Mouse (Mus musculus): ENCODE measurements around the gene Gzmg. TPM values are rescaled to one million over a fixed set of nuclear protein-coding genes. Genes with fewer than 3 reads are reported as not detected.
"Not testable (repeated sequence)": the region's sequence is repeated elsewhere in the genome, so short reads cannot be mapped to it uniquely, and the experiment has no call there.

Gzmg gene
- not detected in 2 replicates for polyA plus RNA-seq (2011; ENCODE audit: insufficient read length, low read depth, missing spikeins)

DNA sequence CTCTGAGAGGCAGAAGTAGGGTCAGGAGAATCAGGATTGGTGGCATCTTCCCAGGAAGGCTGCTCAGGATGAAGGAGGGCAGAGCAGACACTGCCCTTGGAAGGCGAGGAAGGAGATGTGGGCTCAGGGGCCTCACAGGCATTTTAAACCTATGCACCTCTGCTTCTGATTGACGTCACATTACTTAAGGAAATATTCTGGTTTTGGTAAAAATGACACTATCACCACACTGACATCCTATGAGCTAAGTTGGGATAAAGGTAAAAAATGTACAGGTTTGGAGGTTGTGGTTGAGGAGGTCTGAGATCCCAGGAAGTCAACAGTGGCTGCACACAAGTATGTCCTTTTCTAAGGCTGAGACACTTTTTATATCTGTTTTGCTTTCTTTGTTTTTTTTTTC is at the start of gene Gzmg:
Gene Gzmg, minus strand, starts transcription at position 101 of the 400 bp plus-strand sequence.
- H3K4me1 ChIP-seq (ENCODE audit: control insufficient read depth, insufficient read depth, low read length); H3K27ac ChIP-seq (ENCODE audit: insufficient read depth, low read length): not testable (repeated sequence)

GRCm38 (mm10) chr14:56205613-56206012 is 46.2 kb upstream of the Gzmg start:
- no peaks in the 10 kb centered on the region for H3K4me1 ChIP-seq (ENCODE audit: control insufficient read depth, insufficient read depth, low read length)
- no peak overlapping the region for H3K4me3 ChIP-seq (ENCODE audit: insufficient read depth, low read length)
- no peak overlapping the region for H3K27ac ChIP-seq (ENCODE audit: insufficient read depth, low read length)
- TF ChIP-seq POLR2A (IDR thresholded peaks at IDR 0.05; ENCODE audit: low read depth, low read length) (no peak), CTCF (IDR thresholded peaks at IDR 0.05; ENCODE audit: borderline replicate concordance, insufficient read depth, low read length) (no peak)

More for the DNA sequence above, at the start of gene Gzmg:
- H3K4me3 ChIP-seq (ENCODE audit: insufficient read depth, low read length): not testable (repeated sequence)

DNA sequence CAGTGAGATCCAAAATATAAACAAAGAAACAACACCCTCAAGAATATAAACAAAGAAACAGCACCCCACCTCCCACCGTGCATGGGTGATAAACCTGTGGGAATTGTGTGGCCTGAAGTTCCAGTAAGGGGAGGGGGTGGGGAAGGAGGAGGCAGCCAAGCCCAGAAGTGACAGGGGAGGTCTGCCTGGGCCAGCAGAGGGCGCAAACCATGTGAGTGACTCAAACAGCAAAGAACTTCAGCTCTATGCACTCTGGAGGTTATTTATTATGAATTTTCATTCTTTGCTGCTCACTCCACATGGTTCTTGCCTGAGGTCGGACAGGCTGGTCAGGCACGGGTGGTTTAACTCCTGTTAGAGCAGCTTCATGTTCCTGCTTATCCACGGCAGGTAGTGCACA is 45.6 kb upstream of the Gzmg start:
- not testable (repeated sequence) for H3K27ac ChIP-seq (ENCODE audit: insufficient read depth, low read length); H3K4me1 ChIP-seq (ENCODE audit: control insufficient read depth, insufficient read depth, low read length); H3K4me3 ChIP-seq (ENCODE audit: insufficient read depth, low read length)
- peak; percentile 67 for TF ChIP-seq CTCF (IDR thresholded peaks at IDR 0.05; ENCODE audit: borderline replicate concordance, insufficient read depth, low read length)

DNA sequence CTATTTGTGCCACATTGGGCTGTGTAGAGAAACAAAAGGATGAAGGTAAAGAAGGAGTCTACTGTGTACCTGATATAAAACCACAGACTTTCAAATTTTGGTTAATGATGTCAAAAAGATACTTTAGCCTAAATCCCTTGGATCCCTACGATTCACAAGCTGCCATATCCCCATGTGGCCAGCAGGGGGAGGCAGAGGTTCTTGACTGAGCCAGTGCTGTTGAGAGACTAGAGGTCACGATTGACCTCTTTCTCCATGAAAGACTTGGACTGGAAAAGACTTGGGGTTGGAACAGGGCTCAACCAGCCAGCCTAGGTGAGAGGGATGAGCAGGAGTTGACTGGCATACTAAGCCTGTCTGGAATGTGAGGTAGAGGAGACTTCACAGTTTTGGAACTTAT is 44.6 kb upstream of the Gzmg start:
- no peaks in the 10 kb centered on the region for H3K4me1 ChIP-seq (ENCODE audit: control insufficient read depth, insufficient read depth, low read length)

GRCm38 (mm10) chr14:56186946-56187345 is 27.6 kb upstream of the Gzmg start:
- Histone ChIP-seq H3K4me1 (ENCODE audit: control insufficient read depth, insufficient read depth, low read length) (no peaks in the 10 kb centered on the region), H3K4me3 (ENCODE audit: insufficient read depth, low read length) (no peak overlapping the region), H3K27ac (ENCODE audit: insufficient read depth, low read length) (no peak overlapping the region)
- TF ChIP-seq CTCF (IDR thresholded peaks at IDR 0.05; ENCODE audit: borderline replicate concordance, insufficient read depth, low read length) (no peak), POLR2A (IDR thresholded peaks at IDR 0.05; ENCODE audit: low read depth, low read length) (no peak)

More for the DNA sequence above, 44.6 kb upstream of the Gzmg start:
- Histone ChIP-seq H3K27ac (ENCODE audit: insufficient read depth, low read length) (no peak overlapping the region), H3K4me3 (ENCODE audit: insufficient read depth, low read length) (no peak overlapping the region)
- no peak for TF ChIP-seq POLR2A (IDR thresholded peaks at IDR 0.05; ENCODE audit: low read depth, low read length)
- peak; percentile 79 for TF ChIP-seq CTCF (IDR thresholded peaks at IDR 0.05; ENCODE audit: borderline replicate concordance, insufficient read depth, low read length)

DNA sequence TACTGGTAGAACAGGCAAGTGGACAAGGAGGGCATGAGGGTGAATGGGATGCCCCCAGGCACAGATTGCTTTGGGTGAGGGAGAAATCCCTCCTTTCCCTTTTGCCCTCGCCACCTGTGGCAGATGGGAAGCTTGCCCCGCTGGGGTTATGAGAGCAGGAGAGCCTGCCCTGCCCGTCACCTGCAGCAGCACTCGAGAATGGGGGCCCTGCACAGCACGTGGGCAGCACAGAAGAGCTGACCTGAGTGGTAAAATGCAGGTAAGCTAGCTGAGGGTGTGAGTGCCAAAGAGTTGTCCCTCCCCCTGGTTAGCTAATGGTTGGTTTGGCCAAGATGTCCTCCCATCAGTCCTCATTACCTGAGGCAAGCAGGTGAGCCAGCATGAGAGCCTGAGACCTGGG is 27.1 kb upstream of the Gzmg start:
- Histone ChIP-seq H3K4me1 (ENCODE audit: control insufficient read depth, insufficient read depth, low read length) (no peaks in the 10 kb centered on the region), H3K4me3 (ENCODE audit: insufficient read depth, low read length) (no peak overlapping the region), H3K27ac (ENCODE audit: insufficient read depth, low read length) (no peak overlapping the region)
- TF ChIP-seq CTCF (IDR thresholded peaks at IDR 0.05; ENCODE audit: borderline replicate concordance, insufficient read depth, low read length) (no peak), POLR2A (IDR thresholded peaks at IDR 0.05; ENCODE audit: low read depth, low read length) (no peak)

DNA sequence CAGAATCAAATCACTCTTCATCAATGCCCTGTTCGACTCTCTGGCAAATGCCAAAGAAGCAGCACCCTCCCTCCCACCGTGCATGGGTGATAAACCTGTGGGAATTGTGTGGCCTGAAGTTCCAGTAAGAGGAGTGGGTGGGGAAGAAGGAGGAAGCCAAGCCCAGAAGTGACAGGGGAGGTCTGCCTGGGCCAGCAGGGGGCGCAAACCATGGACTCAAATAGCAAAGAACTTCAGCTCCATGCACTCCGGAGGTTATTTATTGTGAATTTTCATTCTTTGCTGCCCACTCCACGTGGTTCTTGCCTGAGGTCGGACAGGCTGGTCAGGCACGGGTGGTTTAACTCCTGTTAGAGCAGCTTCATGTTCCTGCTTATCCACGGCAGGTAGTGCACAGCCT is 18.3 kb upstream of the Gzmg start:
- TF ChIP-seq CTCF (IDR thresholded peaks at IDR 0.05; ENCODE audit: borderline replicate concordance, insufficient read depth, low read length): peak; percentile 36; the same call in 1 of the 2 replicates
- H3K27ac ChIP-seq (ENCODE audit: insufficient read depth, low read length); H3K4me1 ChIP-seq (ENCODE audit: control insufficient read depth, insufficient read depth, low read length); H3K4me3 ChIP-seq (ENCODE audit: insufficient read depth, low read length): not testable (repeated sequence)

DNA sequence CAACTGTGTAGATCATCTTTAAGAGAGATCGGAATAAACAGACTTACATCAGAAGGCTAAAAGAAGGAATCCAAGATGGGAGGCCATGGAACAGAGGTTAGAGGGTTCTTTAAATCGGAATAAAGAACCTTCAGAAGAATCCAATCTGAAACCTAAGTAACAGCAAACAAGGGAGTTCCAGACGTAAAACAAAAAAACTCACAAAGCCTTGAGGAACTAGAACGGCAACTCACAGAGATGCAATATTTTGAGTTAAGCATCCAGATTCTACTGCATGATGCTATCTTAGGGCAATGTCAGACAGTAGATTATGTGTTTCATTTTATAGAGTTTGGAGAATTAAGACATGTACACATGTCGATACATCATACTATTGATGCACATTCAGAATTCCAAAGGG is 15.1 kb upstream of the Gzmg start, which contains the start of gene Gzmn:
Gene Gzmn, minus strand, starts transcription at position 101 of the 400 bp plus-strand sequence.
- Histone ChIP-seq H3K27ac (ENCODE audit: insufficient read depth, low read length) (no peak within 1 kb of the TSS), H3K4me1 (ENCODE audit: control insufficient read depth, insufficient read depth, low read length) (no peaks in the 10 kb centered on the region), H3K4me3 (ENCODE audit: insufficient read depth, low read length) (no peak within 1 kb of the TSS)
- TF ChIP-seq CTCF (IDR thresholded peaks at IDR 0.05; ENCODE audit: borderline replicate concordance, insufficient read depth, low read length) (no peak), POLR2A (IDR thresholded peaks at IDR 0.05; ENCODE audit: low read depth, low read length) (no peak)

- H3K4me3 ChIP-seq (ENCODE audit: insufficient read depth, low read length): no peak overlapping the region
- TF ChIP-seq CTCF (IDR thresholded peaks at IDR 0.05; ENCODE audit: borderline replicate concordance, insufficient read depth, low read length) (no peak), POLR2A (IDR thresholded peaks at IDR 0.05; ENCODE audit: low read depth, low read length) (no peak)
- H3K27ac ChIP-seq (ENCODE audit: insufficient read depth, low read length): no peak overlapping the region
- H3K4me1 ChIP-seq (ENCODE audit: control insufficient read depth, insufficient read depth, low read length): no peaks in the 10 kb centered on the region
Measured at GRCm38 (mm10) chr14:56173396-56173795, 14.0 kb upstream of the Gzmg start.

DNA sequence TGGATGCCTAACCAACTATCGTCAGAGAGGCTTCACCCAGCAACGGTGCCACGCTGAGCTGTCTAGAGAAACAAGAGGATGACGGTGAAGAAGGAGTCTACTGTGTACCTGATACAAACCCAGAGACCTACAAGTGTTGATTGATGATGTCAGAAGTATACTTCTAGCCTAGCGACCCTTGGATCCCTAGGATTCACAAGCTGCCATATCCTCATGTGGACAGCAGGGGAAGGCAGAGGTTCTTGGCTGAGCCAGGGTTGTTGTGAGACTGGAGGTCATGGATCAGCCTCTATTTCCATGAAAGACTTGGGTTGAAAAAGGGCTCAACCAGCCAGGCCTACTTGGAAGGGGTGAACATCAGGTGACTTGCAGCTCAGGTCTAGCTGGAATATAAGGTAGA is 13.4 kb upstream of the Gzmg start:
- no peaks in the 10 kb centered on the region for H3K4me1 ChIP-seq (ENCODE audit: control insufficient read depth, insufficient read depth, low read length)
- no peak for TF ChIP-seq CTCF (IDR thresholded peaks at IDR 0.05; ENCODE audit: borderline replicate concordance, insufficient read depth, low read length)
- no peak for TF ChIP-seq POLR2A (IDR thresholded peaks at IDR 0.05; ENCODE audit: low read depth, low read length)
- H3K27ac ChIP-seq (ENCODE audit: insufficient read depth, low read length): no peak overlapping the region
- no peak overlapping the region for H3K4me3 ChIP-seq (ENCODE audit: insufficient read depth, low read length)

DNA sequence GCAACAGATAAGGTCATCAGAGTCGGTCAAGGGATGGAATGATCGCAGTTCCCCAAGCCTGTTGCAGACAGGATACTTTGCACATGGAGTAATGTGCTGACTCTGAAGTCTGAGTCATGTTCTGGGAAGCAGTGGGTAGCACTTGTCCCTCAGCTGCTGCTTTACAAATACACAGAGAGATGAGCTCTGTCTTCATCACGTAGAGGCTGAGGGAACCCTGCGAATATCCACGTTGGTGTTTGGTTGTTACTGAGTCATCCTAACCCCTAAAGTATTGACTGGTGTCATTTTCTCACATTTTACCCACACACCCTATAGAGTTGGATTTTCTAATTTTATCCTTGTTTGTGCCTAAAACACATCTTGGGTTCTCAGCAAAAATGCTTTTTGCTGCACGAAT is 8.6 kb upstream of the Gzmg start:
- Histone ChIP-seq H3K27ac (ENCODE audit: insufficient read depth, low read length) (no peak overlapping the region), H3K4me3 (ENCODE audit: insufficient read depth, low read length) (no peak overlapping the region), H3K4me1 (ENCODE audit: control insufficient read depth, insufficient read depth, low read length) (no peaks in the 10 kb centered on the region)
- TF ChIP-seq CTCF (IDR thresholded peaks at IDR 0.05; ENCODE audit: borderline replicate concordance, insufficient read depth, low read length) (no peak), POLR2A (IDR thresholded peaks at IDR 0.05; ENCODE audit: low read depth, low read length) (no peak)

All from embryonic fibroblast, embryonic 13.5 days (primary cell).